Mouse (Mus musculus): ENCODE measurements around the gene Hdac11.
"Not testable (repeated sequence)": the region's sequence is repeated elsewhere in the genome, so short reads cannot be mapped to it uniquely, and the experiment has no call there.

Hdac11 gene

DNA sequence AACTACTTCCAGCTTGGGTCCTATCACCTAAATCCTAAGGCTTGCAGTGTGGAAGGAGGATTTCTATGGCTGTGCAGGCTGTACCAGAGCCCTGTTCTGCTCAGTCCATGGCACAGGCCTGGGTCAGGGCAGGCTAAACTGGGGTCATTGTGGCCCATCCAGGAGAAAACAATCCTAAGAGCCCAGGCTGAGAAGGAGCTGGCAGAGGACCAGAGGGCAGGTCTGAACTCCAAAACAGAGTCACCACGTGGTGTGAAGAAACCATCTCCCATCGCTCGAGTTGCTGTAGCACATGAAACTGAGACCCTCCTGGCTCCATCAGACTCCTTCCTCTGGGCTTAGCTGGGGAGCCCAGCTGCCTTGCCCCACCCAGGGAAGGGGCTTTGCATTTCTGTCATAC is 48.9 kb downstream of the Hdac11 start:
- DNase-seq: no peak

DNA sequence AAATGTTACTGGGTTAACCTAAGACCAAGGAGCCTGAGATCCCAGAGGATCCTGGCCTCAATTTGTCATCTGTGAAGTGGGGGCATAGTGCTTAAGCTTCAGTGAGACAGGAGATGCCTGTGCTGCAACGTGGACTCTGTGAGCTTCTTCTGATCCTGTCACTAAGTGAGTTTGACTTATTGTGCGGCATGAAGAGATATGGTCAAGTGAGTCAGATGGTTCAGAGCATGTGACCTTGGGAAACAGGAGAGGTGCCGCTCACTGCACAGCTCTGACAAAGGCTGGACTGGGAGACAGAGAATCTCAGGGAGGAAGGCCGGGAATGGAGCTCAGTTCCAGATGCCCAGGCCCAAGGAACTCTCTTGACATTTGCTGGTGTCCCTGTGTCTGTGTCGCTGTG is 49.3 kb downstream of the Hdac11 start:
- no peak for DNase-seq

DNA sequence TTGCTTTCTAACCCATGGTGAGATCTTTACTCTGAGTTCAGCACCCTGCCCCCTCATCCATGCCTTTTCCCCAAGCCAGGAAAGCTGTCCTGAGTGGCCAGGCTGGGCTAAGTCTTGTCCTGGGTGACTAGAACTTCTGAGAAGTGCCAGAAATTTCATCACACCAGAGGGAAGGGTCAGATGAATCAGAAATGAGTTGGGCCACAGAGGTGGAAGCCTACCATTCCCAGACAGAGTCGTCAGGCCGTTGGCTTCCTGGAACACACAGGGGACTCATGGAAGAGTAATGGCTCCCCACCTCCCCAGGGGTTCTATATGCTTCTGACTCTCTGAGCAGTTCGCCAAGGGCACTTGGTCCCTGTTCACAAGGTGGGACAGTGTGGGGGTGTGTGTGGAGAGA is 51.0 kb downstream of the Hdac11 start:
- DNase-seq: no peak

DNA sequence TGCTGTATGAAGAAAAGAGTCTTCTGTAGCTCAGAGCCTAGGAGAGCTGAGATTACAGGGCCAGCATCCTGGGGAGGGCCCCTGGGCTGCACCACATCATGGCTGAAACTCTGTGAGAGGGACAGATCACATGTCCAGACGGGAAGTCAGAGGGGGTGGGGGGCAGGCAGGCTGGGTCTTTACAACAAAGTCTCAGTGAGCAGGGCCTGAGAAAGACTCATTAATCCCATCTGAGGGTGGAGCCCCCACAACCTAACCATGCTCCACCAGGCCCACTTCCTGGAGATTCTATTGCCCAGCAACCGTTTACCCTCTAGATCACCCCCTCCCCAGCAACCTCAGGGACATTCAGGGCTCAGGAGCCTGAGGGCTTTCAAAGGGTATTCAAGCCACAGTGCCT is 53.3 kb downstream of the Hdac11 start:
- DNase-seq: no peak

DNA sequence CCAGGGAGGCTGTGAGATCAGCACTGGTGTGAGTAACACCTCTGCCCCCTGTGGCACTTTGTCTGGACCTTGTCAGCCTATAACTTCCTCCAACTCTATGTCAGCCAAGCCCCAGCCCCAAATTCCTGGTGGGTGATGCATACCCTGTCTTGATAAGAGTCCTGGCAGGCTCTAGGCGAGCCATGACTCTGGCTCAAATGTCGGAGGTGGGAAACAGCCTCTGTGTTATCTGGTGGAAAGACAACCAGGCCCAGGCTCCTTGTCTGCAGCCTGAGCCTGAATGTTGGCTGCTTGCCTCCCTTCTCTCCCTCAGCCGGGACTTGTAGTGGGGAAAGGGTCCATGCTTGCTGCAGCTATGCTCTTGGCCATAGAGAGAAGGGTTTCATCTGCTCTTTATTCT is 54.4 kb downstream of the Hdac11 start:
- no peak for DNase-seq

DNA sequence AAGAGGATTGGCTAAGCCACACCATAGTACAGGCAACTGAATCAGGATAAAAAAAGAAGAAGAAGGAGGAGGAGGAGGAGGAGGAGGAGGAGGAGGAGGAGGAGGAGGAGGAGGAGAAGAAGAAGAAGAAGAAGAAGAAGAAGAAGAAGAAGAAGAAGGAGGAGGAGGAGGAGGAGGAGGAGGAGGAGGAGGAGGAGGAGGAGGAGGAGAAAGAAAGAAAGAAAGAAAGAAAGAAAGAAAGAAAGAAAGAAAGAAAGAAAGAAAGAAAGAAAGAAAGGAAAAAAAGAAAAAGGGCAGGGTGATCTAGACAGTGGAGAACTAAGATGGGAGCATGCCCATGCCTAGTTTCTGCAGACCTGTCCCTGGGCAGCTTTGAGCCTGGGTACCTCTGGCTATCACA is 55.7 kb downstream of the Hdac11 start, which contains the start of gene Fbln2:
TSS of gene Fbln2 (plus strand) at position 301 of the 400 bp plus-strand sequence.
- not testable (repeated sequence) for DNase-seq

DNA sequence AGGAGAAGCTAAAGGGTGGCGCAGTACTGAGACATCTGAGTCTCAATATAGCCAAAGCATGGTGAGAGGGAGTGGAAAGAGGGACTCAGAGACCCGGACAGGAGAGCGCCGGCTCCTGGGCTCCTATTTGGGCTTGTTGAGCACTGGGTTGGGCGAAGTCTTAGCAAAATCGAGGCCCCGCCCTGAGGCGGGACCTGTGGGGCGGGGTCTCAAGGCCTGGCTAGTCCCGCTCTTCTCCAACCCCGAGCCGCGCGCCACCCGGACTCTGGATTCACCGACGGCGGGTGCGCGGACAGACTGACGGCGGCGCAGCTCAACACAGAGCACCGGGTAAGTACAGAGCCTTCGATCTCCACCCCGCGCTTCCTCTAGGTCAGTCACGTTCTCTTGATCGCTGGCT is 56.1 kb downstream of the Hdac11 start:
- peak; percentile 29 to 65 for DNase-seq

DNA sequence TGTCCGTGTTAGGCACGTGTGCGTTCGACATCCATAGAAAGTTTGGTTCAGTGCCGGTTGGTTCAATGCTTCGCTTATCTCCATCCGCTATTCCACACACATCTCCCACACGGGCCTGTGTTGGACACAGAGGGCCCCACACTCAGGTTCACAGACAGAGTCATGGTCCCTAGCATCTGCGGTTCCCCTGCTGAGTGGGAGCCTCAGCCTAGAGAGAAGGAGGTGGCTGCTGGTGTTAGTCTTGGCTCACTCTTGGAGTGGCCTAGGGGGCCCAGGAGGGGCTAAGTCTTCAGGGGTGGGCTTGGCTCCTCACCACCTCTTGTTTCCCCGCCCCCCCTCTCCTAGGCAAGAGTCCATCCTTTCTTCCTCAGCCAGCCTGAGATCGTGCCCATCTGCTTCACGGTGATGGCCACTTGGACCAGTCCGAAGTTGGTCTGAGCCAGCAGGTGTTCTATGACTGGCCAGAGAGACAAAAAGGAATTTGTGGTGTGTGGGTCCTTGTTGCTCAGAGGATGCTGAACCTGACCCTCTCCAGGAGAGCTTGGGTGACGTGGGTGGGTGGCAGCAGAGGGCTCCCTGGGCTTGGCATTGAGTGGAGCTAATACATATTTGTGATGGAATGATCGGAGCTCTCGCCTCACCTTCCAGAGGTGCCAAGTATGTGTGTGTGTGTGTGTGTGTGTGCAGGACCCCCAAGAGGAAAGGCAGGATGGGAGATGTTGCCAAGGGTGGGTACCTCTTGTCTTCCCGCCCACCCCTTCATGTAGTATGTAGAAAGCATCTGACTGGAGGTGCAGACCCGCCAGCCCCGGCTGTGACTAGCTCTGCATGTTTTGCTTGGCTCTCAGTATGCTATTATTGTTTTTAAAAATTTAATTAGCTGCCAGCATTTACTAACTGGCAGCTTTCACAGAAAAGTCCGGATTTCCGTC is 57.1 kb downstream of the Hdac11 start:
- DNase-seq: no peak

DNA sequence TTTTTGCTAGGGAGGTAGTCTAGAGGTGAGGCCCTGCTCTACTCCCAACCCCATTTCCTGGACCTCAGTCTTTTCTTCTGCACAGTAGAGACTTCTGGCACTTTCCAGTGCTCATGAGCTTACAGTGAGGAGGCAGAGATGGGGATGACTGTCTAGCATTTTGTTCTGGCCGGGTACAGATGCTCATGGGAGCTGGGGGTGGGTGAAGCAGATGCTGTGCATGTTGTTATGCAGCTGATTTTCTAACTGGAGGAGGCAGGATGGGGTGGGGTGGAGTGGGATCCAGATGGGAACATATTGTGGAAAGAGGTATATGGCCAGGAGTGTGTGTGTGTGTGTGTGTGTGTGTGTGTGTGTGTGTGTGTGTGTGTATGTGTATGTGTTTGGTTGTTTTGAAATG is 59.0 kb downstream of the Hdac11 start:
- no peak for DNase-seq

DNA sequence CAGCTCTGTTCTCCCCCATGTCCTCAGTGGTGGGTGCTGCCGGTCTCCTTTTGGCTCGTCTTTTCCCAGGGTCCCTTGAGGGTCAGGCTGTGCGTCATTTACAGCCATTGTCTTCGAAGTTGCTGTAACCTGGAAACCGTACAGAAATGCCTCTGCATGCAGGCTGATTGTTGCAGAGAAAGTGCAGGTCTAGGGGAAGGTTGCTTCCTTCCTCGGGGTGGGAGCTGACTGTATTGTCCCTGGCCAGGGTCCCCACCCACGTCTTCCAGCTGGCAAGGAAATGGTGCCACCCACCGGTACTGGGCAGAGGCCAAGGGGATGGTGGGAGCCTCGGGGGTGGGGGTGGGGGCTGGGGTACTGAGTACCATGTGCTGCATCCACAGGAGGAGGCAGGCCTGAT is 62.0 kb downstream of the Hdac11 start:
- peak in 1 of 2 experiments; percentile 10 for DNase-seq

DNA sequence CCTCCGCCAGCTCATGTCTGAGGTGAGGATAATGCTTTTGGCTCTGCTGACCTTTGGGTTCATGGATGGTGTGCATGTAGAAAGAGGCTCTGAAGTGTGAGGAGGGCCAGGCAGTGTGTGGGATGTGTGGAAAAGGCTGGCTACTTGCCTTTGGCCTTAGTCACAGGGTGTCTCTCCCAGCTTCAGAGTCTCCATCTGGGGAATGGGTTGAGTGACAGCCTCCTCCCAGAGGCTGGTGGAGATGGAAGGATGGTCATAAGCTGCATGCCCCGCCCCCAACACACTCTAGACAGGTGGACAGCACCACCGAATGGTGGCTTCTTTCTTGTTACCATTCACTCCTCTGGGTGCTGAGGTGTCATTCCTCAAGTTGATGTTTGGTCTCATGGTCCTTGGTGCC is 62.4 kb downstream of the Hdac11 start:
- no peak for DNase-seq

DNA sequence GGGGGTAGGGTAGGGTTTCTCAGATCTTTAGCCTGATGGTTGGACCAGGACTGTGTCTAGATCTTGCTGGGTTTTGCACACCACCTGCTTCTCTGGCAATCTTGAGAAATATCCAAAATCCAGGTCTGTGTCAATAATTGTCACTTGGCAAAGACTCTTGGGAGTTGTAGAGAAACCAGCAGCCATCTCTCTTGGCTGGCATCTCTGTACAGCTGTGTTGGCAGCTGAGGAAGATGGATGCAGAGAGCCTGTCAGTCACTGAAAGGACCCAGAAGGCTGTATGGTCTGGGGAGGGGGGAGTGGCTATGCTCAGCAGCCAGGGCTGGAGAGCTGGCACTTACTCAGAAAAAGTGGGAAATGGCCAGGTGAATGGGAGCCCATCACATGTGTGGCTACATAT is 63.6 kb downstream of the Hdac11 start:
- DNase-seq: no peak

DNA sequence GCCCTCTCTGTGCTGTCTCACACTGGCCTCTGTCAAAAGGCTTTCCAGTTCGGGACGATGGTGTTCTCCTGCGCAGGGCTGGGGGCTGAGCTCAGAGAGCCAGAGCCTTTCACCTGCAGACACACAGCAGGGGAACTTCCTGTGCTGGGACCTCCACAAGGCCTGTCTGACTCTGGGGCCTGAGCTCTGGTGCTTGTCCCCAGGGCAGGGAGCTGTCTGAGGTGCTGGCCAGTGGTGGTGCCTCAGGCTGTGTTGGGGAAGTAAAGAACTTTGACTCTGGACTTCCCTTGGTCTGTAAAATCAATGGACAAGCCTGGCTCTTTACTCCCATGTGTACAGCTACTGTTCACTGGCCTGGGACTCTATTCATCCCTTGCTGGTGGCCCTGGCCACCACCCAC is 64.6 kb downstream of the Hdac11 start:
- DNase-seq: peak in 1 of 2 experiments; percentile 40

DNA sequence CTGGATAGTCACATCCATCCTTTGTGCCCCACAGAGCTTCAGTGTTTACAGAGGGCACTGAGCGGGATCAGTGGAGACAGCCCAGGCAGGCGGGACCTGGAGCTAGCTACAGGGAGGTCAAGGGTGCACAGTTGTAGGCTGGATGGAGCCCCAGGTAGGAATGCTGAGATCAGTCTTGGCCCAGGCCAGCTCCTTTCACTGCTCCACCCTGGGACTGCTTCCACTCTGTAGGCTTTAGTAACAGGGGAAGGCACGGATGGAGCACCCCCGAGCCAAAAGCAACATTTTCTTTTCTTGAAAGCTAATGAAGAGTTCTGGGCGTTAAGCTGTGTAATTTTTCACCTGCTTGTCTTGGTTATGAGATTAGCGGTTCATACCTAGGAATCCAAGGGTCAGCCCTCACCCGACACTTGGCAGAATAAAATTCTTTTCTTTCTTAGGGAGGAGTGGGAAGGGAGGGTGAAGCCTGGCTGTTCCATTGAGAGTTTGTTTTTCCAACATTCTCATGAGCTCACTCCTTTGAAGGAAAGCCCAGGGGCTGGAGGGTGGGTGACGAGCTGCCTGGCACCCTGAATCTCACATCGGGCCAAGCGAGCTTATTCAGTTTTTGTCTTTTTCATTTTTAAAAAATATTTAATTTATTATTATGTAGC is 66.4 kb downstream of the Hdac11 start:
- no peak for DNase-seq

Data from kidney, postnatal 36 days (tissue).